Mouse (Mus musculus) T-helper 2 cell (primary cell): ENCODE data around the gene Loxl3.

ENCODE experiments used
- in situ Hi-C: fragments of 300-600 bp; cut with MboI, MseI; formaldehyde crosslinking; loops from one replicate; pipeline ENCODE4 v1.15.1; 2025; ENCODE audit warnings: high pct_unique_total_duplicates

Loxl3 gene

GRCm38 (mm10) chr6:83043993-83044392 is 10.0 kb downstream of the Loxl3 start:
- in situ Hi-C loops, result no loop called here

DNA sequence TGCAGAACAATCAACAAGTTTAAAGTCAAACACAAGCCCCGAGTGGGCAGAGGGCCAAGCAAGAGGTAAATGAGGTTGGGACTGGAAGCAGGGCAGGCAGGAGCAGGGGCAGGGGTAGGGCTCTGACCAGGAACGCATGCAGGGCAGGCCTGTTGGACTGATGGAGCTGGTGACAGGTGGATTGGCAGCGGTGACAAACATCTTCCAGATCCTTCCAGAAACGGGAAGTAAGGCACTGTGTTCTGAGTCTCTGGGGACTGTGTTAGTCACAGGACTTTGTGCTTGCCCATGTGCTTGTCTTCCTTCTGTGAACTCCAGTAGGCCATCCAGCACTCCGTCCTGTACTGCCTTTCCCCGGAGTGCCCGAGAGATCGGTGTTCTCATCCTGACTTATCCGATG is 10.8 kb downstream of the Loxl3 start:
- in situ Hi-C loops, result loop anchor here (5.0 kb wide), 1 partner anchor 37 kb away; no protein-coding TSS in a partner anchor

DNA sequence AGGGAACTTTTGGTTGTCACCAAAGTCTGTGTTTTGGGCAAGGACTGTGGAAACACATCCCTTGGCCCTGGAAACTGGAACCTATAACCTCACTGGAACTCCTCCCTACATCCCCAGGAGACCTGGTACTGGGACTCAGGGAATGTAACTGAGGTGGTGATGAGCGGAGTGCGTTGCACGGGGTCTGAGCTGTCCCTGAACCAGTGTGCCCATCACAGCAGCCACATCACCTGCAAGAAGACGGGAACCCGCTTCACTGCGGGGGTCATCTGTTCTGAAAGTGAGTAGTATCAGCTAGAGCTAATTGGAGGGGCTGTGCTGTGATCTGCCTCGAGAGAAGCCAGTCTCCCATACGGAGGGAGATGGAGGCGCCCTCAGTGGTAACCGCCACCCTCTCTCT is 15.4 kb downstream of the Loxl3 start:
- in situ Hi-C loops, result loop anchor here (5.0 kb wide), 1 partner anchor 42 kb away; no protein-coding TSS in a partner anchor

GRCm38 (mm10) chr6:83053136-83053960 is 19.4 kb downstream of the Loxl3 start:
- in situ Hi-C loops, result no loop called here

DNA sequence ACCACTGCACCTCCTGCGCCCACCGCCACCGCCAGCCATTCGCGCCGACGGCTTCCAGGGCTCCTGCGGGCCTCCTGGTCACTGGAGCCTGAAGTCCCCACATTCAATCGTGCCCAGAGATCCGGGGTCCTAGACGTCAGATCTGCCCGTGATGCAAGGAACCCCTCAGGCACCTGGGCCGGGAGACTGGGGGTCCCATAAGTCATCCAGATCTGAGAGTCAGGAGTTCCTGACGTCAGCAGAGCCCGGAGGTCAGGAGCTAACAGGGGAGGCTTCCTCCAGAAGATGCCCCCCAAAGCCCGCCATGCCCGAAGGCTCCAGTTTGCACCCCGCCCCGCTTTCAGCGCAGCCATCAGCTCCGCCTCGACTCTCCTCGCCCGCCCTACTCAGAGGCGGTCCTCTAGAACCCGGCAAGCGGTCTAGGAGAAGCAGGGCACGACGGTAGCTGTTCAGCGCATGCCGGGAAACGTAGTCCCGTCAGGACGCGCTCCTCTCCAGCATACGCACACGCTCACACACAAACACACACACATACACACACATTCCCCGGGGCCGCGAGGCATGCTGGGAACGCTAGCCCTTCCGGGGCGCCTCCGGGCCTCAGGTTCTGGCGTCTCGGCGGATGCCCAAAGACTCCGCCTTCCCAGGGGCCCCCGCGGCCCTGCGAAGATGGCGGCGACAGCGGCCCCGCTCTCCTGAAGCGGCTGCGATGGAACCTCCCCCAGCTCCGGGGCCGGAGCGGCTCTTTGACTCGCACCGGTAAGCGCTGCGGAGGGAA is 20.3 kb downstream of the Loxl3 start, which contains the start of gene Aup1:
TSS of gene Aup1 (plus strand) at position 448 of the 778 bp plus-strand sequence.
- in situ Hi-C loops, result no loop called here

GRCm38 (mm10) chr6:83054871-83055431 is 21.0 kb downstream of the Loxl3 start, which contains the start of gene Htra2:
Htra2 (minus strand) TSS chr6:83055273.
- in situ Hi-C loops, result no loop called here

DNA sequence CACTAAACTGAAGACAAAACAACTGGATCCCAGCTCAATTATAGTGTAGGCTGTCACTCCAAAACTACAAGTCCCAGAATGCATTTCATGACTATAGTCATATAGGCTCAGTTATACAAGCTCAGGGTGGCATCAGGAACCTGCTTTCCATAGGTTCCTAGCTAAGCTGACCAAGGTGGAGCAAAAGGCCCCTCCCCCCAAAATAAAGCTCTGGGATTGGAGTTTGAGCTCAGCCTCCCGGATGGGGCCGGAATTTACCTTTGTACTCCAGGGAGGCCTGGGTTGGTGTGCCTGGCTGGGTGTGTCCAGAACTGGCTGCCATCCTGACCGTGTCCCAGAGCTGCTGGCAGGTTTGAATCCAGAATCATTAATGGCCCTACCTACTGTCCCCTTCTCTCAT is 23.8 kb downstream of the Loxl3 start, which contains the start of gene Dqx1:
TSS of gene Dqx1 (plus strand) at position 55 of the 400 bp plus-strand sequence.
- in situ Hi-C loops, result no loop called here

- in situ Hi-C loops, result no loop called here
These were observed 24.8 kb downstream of the Loxl3 start for GRCm38 (mm10) chr6:83058725-83059124.

- in situ Hi-C loops, result no loop called here
These were observed 32.0 kb downstream of the Loxl3 start for GRCm38 (mm10) chr6:83065995-83066394.

DNA sequence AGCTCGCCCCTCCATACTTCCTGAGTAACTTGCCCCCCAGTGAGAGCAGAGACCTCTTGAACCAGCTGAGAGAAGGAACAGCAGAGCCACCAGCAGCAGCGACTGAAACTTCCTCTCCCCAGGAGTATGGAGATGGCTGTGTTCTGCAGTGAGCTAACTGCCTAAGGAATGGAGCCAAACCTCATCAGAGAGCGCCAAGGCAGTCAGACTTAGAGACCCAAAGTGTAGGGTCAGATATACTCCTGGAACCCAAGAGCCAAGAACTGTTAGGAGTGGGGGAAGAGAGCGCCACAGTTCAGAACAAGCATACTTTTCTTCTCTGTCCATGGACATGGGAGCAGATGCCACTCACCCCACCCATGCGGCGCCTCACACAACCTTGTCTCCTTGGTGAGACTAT is 32.5 kb downstream of the Loxl3 start:
- in situ Hi-C loops, result no loop called here

- in situ Hi-C loops, result no loop called here
These were observed 34.2 kb downstream of the Loxl3 start for GRCm38 (mm10) chr6:83068221-83068620.

DNA sequence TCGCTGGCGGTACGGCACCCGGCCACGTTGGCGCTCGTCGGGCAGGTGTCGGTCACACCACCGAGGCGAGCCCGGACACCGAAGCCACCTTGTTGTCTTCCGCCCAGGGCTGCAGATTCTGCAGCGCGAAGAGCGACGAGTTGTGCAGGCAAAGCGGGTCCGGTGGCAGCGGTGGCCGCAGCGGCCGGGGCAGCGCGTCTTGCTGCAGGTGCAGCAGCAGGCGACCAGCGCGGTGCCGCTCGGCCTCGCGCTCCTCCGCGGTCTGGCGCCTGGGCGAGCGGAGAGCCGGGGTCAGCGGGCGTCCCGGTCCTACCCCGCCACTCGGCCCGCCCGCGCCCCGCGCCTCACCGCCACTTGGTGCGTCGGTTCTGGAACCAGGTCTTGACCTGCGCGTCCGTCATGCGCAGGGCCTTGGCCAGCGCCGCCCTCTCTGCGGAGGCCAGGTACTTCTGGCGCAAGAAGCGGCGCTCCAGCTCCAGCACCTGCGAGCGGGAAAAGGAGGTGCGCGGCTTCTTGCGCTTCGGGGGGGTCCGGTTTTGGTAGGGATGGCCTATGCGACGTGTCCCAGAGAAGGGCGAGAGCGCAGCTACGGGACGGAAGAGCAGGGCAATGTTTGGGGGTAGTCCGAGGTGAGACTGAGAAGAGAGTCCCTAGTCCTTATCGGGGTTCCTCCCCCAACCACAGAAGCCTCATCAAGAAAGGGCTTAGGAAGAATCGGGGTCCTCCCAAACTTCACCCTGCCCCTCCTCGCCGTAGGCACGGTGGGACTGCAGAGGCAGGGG is 34.9 kb downstream of the Loxl3 start:
- in situ Hi-C loops, result no loop called here

DNA sequence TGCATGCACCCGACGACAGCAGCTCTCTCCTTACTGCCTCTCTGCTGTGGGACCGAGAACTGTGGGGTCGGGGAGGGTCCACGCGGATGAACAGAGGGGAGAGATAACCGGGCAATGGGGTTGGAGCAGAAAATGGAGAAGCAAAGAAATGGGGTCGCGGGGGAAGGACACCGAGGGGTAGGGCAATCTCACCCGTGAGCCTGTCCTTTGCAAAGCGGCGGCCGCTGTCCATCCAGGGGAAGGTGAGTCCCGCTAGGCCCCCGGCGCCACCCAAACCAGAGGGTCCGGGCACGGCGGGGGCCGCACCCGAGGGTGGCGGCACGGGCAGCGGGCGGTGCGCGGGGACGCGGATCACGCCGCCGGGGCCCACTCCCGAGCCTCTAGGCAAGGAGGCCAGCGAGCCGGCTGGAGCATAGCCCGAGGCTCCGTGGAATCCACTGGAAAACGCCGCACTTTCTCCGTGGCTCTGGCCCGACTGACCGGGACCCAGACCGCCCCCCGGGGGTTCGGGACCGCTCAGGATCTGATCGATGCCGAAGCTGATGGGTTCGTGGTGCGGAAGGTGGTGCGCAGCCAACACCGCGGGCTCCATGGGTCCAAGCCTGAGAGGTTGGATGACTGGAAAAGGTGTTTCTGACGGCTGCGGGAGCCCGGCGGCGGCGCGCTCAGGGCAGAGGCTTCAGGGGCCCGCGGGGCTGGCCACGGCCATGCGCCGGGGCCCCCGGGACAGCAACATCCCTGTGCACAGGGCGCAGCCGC is 35.7 kb downstream of the Loxl3 start:
- in situ Hi-C loops, result no loop called here

DNA sequence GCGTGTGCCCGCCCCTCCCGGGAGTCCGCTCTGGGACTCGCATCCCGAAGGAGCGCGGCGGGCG is 36.1 kb downstream of the Loxl3 start, which contains the start of gene Tlx2:
TSS of gene Tlx2 (minus strand) at position 47 of the 64 bp plus-strand sequence.
- in situ Hi-C loops, result no loop called here

- in situ Hi-C loops, result no loop called here
These were observed 36.6 kb downstream of the Loxl3 start for GRCm38 (mm10) chr6:83070311-83071219.

GRCm38 (mm10) chr6:83071220-83071619 is 37.2 kb downstream of the Loxl3 start:
- in situ Hi-C loops, result no loop called here

- in situ Hi-C loops, result loop anchor here (5.0 kb wide), 1 partner anchor 42 kb away; the partner anchor contains the start of gene Mogs
These were observed 41.0 kb downstream of the Loxl3 start for GRCm38 (mm10) chr6:83074979-83075378.

DNA sequence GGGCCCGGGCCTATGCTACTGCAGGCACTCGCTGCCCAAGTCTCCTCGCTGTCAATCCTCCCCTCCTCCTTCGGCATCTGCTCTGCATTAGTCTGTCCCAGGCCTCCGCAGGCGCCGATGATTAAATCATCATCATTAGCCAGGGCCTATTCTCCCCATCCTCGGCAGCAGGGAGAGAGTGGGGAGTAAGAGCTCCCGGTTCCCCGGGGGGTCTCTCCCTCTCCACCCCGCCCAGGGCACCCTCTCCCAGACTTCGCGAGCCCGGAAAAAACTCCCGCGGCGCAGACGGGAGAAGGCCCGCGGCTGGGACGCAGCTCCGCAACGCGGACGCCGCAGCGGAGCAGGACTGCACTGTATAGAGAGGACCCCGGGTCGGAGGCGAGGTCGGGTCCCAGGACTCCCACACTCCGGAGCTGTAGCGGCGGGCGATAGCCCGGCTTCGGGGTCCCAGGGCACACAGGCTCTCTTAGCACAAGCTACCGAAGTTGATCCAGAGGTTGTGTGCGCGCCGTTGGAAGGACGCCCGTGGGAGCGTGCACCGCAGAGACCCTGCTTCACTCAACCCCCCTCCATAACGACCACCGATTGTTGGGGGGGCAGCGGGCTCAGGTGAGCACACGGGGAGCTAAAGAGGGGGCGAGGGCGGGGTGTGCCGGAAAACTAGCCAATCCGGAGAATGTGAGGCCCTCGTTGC is 43.8 kb downstream of the Loxl3 start, which contains the start of gene Pcgf1:
TSS of gene Pcgf1 (plus strand) at position 240 of the 694 bp plus-strand sequence.
- in situ Hi-C loops, result loop anchor here (5.0 kb wide), 1 partner anchor 40 kb away; the partner anchor contains the start of gene Mogs

GRCm38 (mm10) chr6:83078324-83078858 is 44.4 kb downstream of the Loxl3 start:
- in situ Hi-C loops, result loop anchor here (5.0 kb wide), 1 partner anchor 39 kb away; the partner anchor contains the start of gene Mogs
